Mouse (Mus musculus) small intestine, adult 2 months (tissue): ENCODE results near the gene Stn1.

Source experiments
- CTCF ChIP-seq: fragments of 200-500 bp; IDR thresholded peaks from 2 replicates; pipeline ENCODE4 v1.5.1; 2012; ENCODE audit warnings: low read depth, mild to moderate bottlenecking, control low read depth, inconsistent platforms, low read length, moderate library complexity, mixed read lengths; ENCODE audit not compliant: insufficient replicate concordance, insufficient read length; ENCODE audit errors: extremely low read depth
- POLR2A ChIP-seq: fragments of 200-500 bp; IDR thresholded peaks from 2 replicates; pipeline ENCODE4 v1.6.1; 2012; ENCODE audit warnings: low read depth, mild to moderate bottlenecking, control low read depth, inconsistent platforms, low read length, moderate library complexity

DNA sequence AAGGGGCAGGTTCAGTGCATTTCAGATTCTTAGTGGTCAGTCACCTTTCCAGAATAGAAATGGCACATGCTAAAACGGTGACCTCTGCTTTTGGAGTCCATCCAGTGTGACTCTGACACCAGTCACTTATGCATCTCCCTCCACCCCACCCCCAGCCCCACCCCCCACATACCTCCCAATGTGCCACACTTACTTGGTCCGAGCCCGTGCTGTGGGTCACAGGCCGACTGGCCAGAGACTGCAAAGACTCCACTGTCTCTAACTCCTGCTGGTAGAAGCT lies 23.7 kb downstream of the Stn1 start:
- TF ChIP-seq POLR2A = no peak
- no peak for TF ChIP-seq CTCF
